Mouse (Mus musculus): Measurements from ENCODE around the gene Eif2b3. TPM values are rescaled to one million over a fixed set of nuclear protein-coding genes. Genes with fewer than 3 reads are reported as not detected.

The Eif2b3 gene
- polyA plus RNA-seq (2011; ENCODE audit: insufficient read depth, insufficient read length, low replicate concordance, missing spikeins) = 13.1 and 23.4 TPM in 2 replicates

DNA sequence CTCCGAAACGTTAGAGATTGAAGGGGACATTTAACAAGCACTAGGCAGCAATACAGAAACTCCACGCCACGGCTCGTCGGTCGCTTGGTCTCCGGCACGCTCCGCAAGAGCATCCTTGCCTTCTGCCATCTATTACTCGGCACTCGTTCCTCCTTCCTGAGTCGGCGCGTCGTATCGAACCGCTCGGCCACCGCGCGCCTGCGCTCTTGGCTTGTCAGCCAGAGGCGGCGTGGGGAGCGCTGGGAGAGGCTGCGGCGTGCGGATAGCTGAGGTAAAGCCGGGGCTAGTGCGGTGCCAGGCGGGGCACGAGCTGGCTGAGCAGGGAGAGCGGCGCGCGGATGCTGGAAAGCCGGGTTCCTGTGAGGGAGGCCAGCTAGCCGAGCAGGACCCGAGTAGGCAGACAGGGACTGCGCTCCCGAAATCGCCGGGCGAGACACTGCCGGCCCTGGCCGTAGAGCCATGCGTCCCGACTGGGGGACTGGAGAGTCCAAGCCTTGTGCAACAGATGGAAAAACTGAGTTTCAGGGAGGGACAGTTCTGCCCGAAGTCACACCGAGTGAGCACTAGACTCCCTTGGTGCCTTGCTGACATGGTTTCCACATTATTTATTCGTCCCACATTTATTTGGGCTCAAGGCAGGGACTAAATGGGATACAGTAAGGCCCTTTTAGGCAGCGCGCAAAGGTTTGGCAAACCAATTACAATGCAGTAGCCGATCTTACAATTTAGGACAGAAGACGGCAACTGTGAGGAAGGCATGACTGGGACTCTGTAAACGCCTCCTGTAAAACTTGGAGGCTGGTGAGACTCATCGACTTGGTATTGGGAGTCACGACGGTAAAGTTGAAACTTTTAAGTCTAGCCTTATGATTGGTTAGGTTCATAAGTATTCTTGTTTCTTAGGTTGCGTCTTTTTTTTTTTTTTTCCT lies at the start of gene Eif2b3:
Eif2b3 (plus strand) TSS at position 197 of the 929 bp plus-strand sequence.
- Histone ChIP-seq H3K4me3 (replicated peaks; ENCODE audit: control insufficient read depth, low read depth, low read length) (peak within 1 kb of the TSS; percentile 87), H3K27ac (ENCODE audit: control insufficient read depth, insufficient read depth, low read depth, low read length, poor library complexity) (peak within 1 kb of the TSS; percentile 34; the same call in 1 of the 2 replicates), H3K4me1 (ENCODE audit: control insufficient read depth, insufficient read depth, low read length) (no peaks in the 10 kb centered on the region; the same call in 1 of the 2 replicates)
- TF ChIP-seq POLR2A (IDR thresholded peaks at IDR 0.05; ENCODE audit: borderline replicate concordance, control insufficient read depth, low read depth, low read length) (peak; percentile 75), CTCF (IDR thresholded peaks at IDR 0.05; ENCODE audit: control insufficient read depth, insufficient read depth, low read length) (no peak)
- WGBS = under 1% methylated on average over 61 of the region's 61 CpGs

DNA sequence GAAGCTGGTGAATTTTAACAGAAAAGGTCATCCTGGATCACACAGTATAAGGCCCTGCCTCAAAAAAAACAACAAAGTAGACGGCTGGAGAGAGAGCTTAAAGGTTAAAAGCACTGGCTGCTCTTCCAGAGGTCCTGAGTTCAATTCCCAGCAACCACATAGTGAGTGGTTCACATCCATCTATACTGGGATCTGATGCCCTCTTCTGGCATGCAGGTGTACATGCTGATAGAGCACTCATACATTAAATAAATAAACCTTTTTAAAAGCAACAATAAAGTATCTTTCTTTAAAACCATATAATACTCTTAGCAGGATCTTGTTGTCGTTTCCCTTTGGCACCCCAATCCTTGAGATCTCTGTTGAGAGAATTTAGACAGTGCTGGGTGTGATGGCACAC lies 42.7 kb upstream of the Eif2b3 start:
- 48% methylated on average over 2 of the region's 2 CpGs for WGBS
- TF ChIP-seq CTCF (IDR thresholded peaks at IDR 0.05; ENCODE audit: control insufficient read depth, insufficient read depth, low read length) (no peak), POLR2A (IDR thresholded peaks at IDR 0.05; ENCODE audit: borderline replicate concordance, control insufficient read depth, low read depth, low read length) (no peak)
- Histone ChIP-seq H3K27ac (ENCODE audit: control insufficient read depth, insufficient read depth, low read depth, low read length, poor library complexity) (no peak overlapping the region), H3K4me3 (replicated peaks; ENCODE audit: control insufficient read depth, low read depth, low read length) (no peak overlapping the region), H3K4me1 (ENCODE audit: control insufficient read depth, insufficient read depth, low read length) (no peaks in the 10 kb centered on the region)

- no peaks in the 10 kb centered on the region for H3K4me1 ChIP-seq (ENCODE audit: control insufficient read depth, insufficient read depth, low read length)
- WGBS = 91% methylated on average over 7 of the region's 7 CpGs
- H3K27ac ChIP-seq (ENCODE audit: control insufficient read depth, insufficient read depth, low read depth, low read length, poor library complexity) = no peak overlapping the region
- no peak overlapping the region for H3K4me3 ChIP-seq (replicated peaks; ENCODE audit: control insufficient read depth, low read depth, low read length)
- TF ChIP-seq POLR2A (IDR thresholded peaks at IDR 0.05; ENCODE audit: borderline replicate concordance, control insufficient read depth, low read depth, low read length) = no peak
Measured at GRCm38 (mm10) chr4:116985681-116986080, 33.5 kb upstream of the Eif2b3 start.

DNA sequence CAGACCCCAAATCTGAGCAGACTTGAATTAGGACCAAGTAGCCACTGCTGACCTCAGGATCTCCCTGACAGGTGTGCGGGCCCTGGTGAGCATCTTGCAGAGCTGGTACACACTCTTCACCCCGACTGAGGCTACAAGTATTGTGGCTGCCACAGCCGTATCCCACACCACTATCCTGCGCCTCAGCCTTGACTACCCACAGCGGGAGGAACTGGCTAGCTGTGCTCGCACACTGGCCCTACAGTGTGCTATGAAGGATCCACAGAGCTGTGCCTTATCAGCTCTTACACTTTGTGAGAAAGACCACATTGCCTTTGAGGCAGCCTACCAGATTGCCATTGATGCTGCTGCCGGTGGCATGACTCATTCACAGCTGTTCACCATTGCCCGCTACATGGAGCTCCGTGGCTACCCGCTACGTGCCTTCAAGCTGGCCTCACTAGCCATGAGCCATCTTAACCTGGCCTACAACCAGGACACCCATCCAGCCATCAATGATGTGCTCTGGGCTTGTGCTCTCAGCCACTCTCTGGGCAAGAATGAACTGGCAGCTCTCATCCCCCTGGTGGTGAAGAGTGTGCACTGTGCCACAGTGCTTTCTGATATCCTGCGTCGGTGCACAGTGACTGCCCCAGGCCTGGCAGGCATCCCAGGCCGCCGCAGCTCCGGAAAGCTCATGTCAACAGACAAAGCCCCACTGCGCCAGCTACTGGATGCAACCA lies 32.6 kb upstream of the Eif2b3 start:
- H3K4me1 ChIP-seq (ENCODE audit: control insufficient read depth, insufficient read depth, low read length) = no peaks in the 10 kb centered on the region
- H3K4me3 ChIP-seq (replicated peaks; ENCODE audit: control insufficient read depth, low read depth, low read length) = no peak overlapping the region
- 50% methylated on average over 17 of the region's 17 CpGs for WGBS
- TF ChIP-seq CTCF (IDR thresholded peaks at IDR 0.05; ENCODE audit: control insufficient read depth, insufficient read depth, low read length) (peak; percentile 80), POLR2A (IDR thresholded peaks at IDR 0.05; ENCODE audit: borderline replicate concordance, control insufficient read depth, low read depth, low read length) (no peak)
- H3K27ac ChIP-seq (ENCODE audit: control insufficient read depth, insufficient read depth, low read depth, low read length, poor library complexity) = no peak overlapping the region

DNA sequence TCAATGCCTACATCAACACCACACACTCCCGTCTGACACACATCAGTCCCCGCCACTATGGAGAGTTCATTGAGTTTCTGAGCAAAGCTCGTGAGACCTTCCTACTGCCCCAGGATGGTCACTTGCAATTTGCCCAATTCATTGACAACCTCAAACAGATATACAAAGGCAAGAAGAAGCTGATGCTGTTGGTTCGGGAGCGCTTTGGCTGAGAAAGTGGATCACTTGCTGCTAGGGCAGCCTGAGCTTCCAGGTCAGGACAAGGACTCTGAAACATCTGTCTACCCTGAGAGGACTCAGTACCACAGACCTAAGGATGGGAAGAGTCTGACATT lies 32.1 kb upstream of the Eif2b3 start:
- Histone ChIP-seq H3K27ac (ENCODE audit: control insufficient read depth, insufficient read depth, low read depth, low read length, poor library complexity) (no peak overlapping the region), H3K4me3 (replicated peaks; ENCODE audit: control insufficient read depth, low read depth, low read length) (no peak overlapping the region), H3K4me1 (ENCODE audit: control insufficient read depth, insufficient read depth, low read length) (no peaks in the 10 kb centered on the region)
- 61% methylated on average over 5 of the region's 5 CpGs for WGBS
- TF ChIP-seq CTCF (IDR thresholded peaks at IDR 0.05; ENCODE audit: control insufficient read depth, insufficient read depth, low read length) (no peak), POLR2A (IDR thresholded peaks at IDR 0.05; ENCODE audit: borderline replicate concordance, control insufficient read depth, low read depth, low read length) (no peak)

- TF ChIP-seq CTCF (IDR thresholded peaks at IDR 0.05; ENCODE audit: control insufficient read depth, insufficient read depth, low read length) (no peak), POLR2A (IDR thresholded peaks at IDR 0.05; ENCODE audit: borderline replicate concordance, control insufficient read depth, low read depth, low read length) (no peak)
- no peak overlapping the region for H3K27ac ChIP-seq (ENCODE audit: control insufficient read depth, insufficient read depth, low read depth, low read length, poor library complexity)
- no peak overlapping the region for H3K4me3 ChIP-seq (replicated peaks; ENCODE audit: control insufficient read depth, low read depth, low read length)
- 86% methylated on average over 6 of the region's 6 CpGs for WGBS
- no peaks in the 10 kb centered on the region for H3K4me1 ChIP-seq (ENCODE audit: control insufficient read depth, insufficient read depth, low read length)
Measured at GRCm38 (mm10) chr4:116989731-116990130, 29.5 kb upstream of the Eif2b3 start.

GRCm38 (mm10) chr4:116991366-116991765 lies 27.8 kb upstream of the Eif2b3 start:
- H3K27ac ChIP-seq (ENCODE audit: control insufficient read depth, insufficient read depth, low read depth, low read length, poor library complexity) = no peak overlapping the region
- WGBS = 8% methylated on average over 7 of the region's 7 CpGs
- H3K4me3 ChIP-seq (replicated peaks; ENCODE audit: control insufficient read depth, low read depth, low read length) = no peak overlapping the region
- TF ChIP-seq POLR2A (IDR thresholded peaks at IDR 0.05; ENCODE audit: borderline replicate concordance, control insufficient read depth, low read depth, low read length) (no peak), CTCF (IDR thresholded peaks at IDR 0.05; ENCODE audit: control insufficient read depth, insufficient read depth, low read length) (peak; percentile 92)
- peaks cover 2% of the 10 kb centered on the region for H3K4me1 ChIP-seq (ENCODE audit: control insufficient read depth, insufficient read depth, low read length)
